Mouse (Mus musculus) spleen, adult 2 months (tissue): Measurements from ENCODE around the gene Eps8l2.

Experiments used
- CTCF ChIP-seq: fragments of 200-500 bp; IDR thresholded peaks from 2 replicates; pipeline ENCODE4 v1.5.1; 2011; ENCODE audit warnings: mild to moderate bottlenecking, inconsistent platforms; ENCODE audit not compliant: insufficient read depth, insufficient read length, insufficient replicate concordance; ENCODE audit errors: extremely low read depth
- POLR2A ChIP-seq: fragments of 200-500 bp; IDR thresholded peaks from 2 replicates; pipeline ENCODE4 v1.6.1; 2011; ENCODE audit warnings: low read depth, low read length, inconsistent platforms

- TF ChIP-seq POLR2A (no peak), CTCF (no peak)
Measured at GRCm38 (mm10) chr7:141330706-141331105, 8.0 kb upstream of the Eps8l2 start.
